Mouse (Mus musculus) neural tube, embryonic 15.5 days (tissue): ENCODE results near the gene Gm20388. TPM values are rescaled to one million over a fixed set of nuclear protein-coding genes. Genes with fewer than 3 reads are reported as not detected.
A peak's percentile ranks its signal among the peaks of the same experiment; 100 is the strongest.

ENCODE experiments used
- ATAC-seq: fragments of 200-750 bp; cut with Nextera tagmentation; 2 replicates; pipeline ENCODE4 v1.8.0; 2017; ENCODE audit warnings: mild to moderate bottlenecking, moderate TSS enrichment, moderate library complexity; ENCODE audit not compliant: low FRiP score
- H3K27ac ChIP-seq: fragments of 300-500 bp; sonication (generic); replicated peaks from 2 replicates; pipeline ENCODE4 v1.5.1; 2015; ENCODE audit warnings: mild to moderate bottlenecking, inconsistent platforms
- H3K27me3 ChIP-seq: fragments of 300-500 bp; sonication (generic); replicated peaks from 2 replicates; pipeline ENCODE4 v1.6.1; 2015; ENCODE audit warnings: inconsistent platforms
- H3K36me3 ChIP-seq: fragments of 300-500 bp; sonication (generic); 2 replicates; pipeline ENCODE4 v1.6.1; 2015; ENCODE audit warnings: inconsistent platforms
- H3K4me1 ChIP-seq: fragments of 300-500 bp; sonication (generic); 2 replicates; pipeline ENCODE4 v1.6.1; 2015; ENCODE audit warnings: inconsistent platforms
- H3K4me2 ChIP-seq: fragments of 300-500 bp; sonication (generic); 2 replicates; pipeline ENCODE4 v1.6.1; 2015; ENCODE audit warnings: inconsistent platforms, mild to moderate bottlenecking, moderate library complexity
- H3K4me3 ChIP-seq: fragments of 300-500 bp; sonication (generic); replicated peaks from 2 replicates; pipeline ENCODE4 v1.5.1; 2015; ENCODE audit warnings: mild to moderate bottlenecking, inconsistent platforms
- H3K9ac ChIP-seq: fragments of 300-500 bp; sonication (generic); replicated peaks from 2 replicates; pipeline ENCODE4 v1.6.1; 2015; ENCODE audit warnings: mild to moderate bottlenecking, inconsistent platforms
- H3K9me3 ChIP-seq: fragments of 300-500 bp; sonication (generic); replicated peaks from 2 replicates; pipeline ENCODE4 v1.6.1; 2016; ENCODE audit warnings: inconsistent platforms
- WGBS: fragments of 180-500 bp; shearing (Covaris S2); methylation state at CpG from one replicate; pipeline ENCODE4 v1.1.7; 2015; ENCODE audit warnings: mixed read lengths; 5-methylcytosine and 5-hydroxymethylcytosine counted together
- polyA plus RNA-seq: library from polyadenylated mRNA; unstranded; fragments of >200 nt; fragmentation: Nextera tagmentation; extraction: Ambion mirVana; gene quantifications from 2 replicates; pipeline ENCODE4 v1.2.1, GENCODE M21; 2015

Gm20388 gene
- polyA plus RNA-seq, 1 experiment from 2014 or later: not detected

GRCm38 (mm10) chr8:121113261-121113660 is 1202.6 kb downstream of the Gm20388 start:
- H3K27me3 ChIP-seq: peaks cover 65% of the 10 kb centered on the region
- H3K4me2 ChIP-seq: 0 out of 2 replicates have a peak overlapping the region, but pooled peaks have one; percentile 5
- 1% methylated on average over 21 of the region's 21 CpGs for WGBS
- peaks cover 27% of the 10 kb centered on the region for H3K4me1 ChIP-seq
- peak; percentile 19; the same call in 1 of the 2 replicates for ATAC-seq
- H3K4me3 ChIP-seq: no peak overlapping the region
- H3K9me3 ChIP-seq: no peaks in the 10 kb centered on the region
- no peak overlapping the region for H3K27ac ChIP-seq
- H3K36me3 ChIP-seq: no peaks in the 10 kb centered on the region
- no peak overlapping the region for H3K9ac ChIP-seq

- H3K27ac ChIP-seq: no peak overlapping the region
Measured at GRCm38 (mm10) chr8:121115136-121115535, 1204.5 kb downstream of the Gm20388 start.

GRCm38 (mm10) chr8:121115948-121116347 is 1205.3 kb downstream of the Gm20388 start, which contains the start of gene Foxc2:
Foxc2 (plus strand) TSS chr8:121116171.
- Histone ChIP-seq H3K4me1 (peaks cover 22% of the 10 kb centered on the region), H3K9me3 (no peaks in the 10 kb centered on the region), H3K27ac (0 out of 2 replicates have a peak within 1 kb of the TSS, but pooled peaks have one; percentile 39), H3K27me3 (peaks cover 87% of the 10 kb centered on the region), H3K9ac (peak within 1 kb of the TSS; percentile 24; the same call in 1 of the 2 replicates), H3K36me3 (no peaks in the 10 kb centered on the region), H3K4me2 (peak within 1 kb of the TSS; percentile 59), H3K4me3 (peak within 1 kb of the TSS; percentile 39)
- WGBS: under 1% methylated on average over 25 of the region's 25 CpGs
- ATAC-seq: no peak

More at GRCm38 (mm10) chr8:121115136-121115535, 1204.5 kb downstream of the Gm20388 start:
- H3K27me3 ChIP-seq: peaks cover 83% of the 10 kb centered on the region
- H3K9ac ChIP-seq: no peak overlapping the region
- no peak overlapping the region; the same call in 1 of the 2 replicates for H3K4me3 ChIP-seq
- WGBS: under 1% methylated on average over 25 of the region's 25 CpGs
- peaks cover 22% of the 10 kb centered on the region for H3K4me1 ChIP-seq
- H3K36me3 ChIP-seq: no peaks in the 10 kb centered on the region
- ATAC-seq: no peak
- H3K4me2 ChIP-seq: peak overlapping the region; percentile 31
- H3K9me3 ChIP-seq: no peaks in the 10 kb centered on the region

GRCm38 (mm10) chr8:121116591-121117185 is 1206.0 kb downstream of the Gm20388 start:
- no peak for ATAC-seq
- under 1% methylated on average over 55 of the region's 55 CpGs for WGBS
- peaks cover 22% of the 10 kb centered on the region for H3K4me1 ChIP-seq
- peak overlapping the region; percentile 39 for H3K4me3 ChIP-seq
- H3K27ac ChIP-seq: 0 out of 2 replicates have a peak overlapping the region, but pooled peaks have one; percentile 39
- peaks cover 90% of the 10 kb centered on the region for H3K27me3 ChIP-seq
- no peaks in the 10 kb centered on the region for H3K36me3 ChIP-seq
- H3K9ac ChIP-seq: peak overlapping the region; percentile 24; the same call in 1 of the 2 replicates
- no peaks in the 10 kb centered on the region for H3K9me3 ChIP-seq
- H3K4me2 ChIP-seq: peak overlapping the region; percentile 59

GRCm38 (mm10) chr8:121117186-121117651 is 1206.6 kb downstream of the Gm20388 start:
- H3K36me3 ChIP-seq: no peaks in the 10 kb centered on the region
- peaks cover 22% of the 10 kb centered on the region for H3K4me1 ChIP-seq
- H3K4me3 ChIP-seq: peak overlapping the region; percentile 39
- no peak overlapping the region for H3K27ac ChIP-seq
- ATAC-seq: no peak
- H3K9ac ChIP-seq: 0 out of 2 replicates have a peak overlapping the region, but pooled peaks have one; percentile 1
- H3K4me2 ChIP-seq: peak overlapping the region; percentile 59
- under 1% methylated on average over 62 of the region's 62 CpGs for WGBS
- H3K9me3 ChIP-seq: no peaks in the 10 kb centered on the region
- peaks cover 91% of the 10 kb centered on the region for H3K27me3 ChIP-seq

- H3K4me2 ChIP-seq: peak overlapping the region; percentile 59; the same call in 1 of the 2 replicates
- peaks cover 92% of the 10 kb centered on the region for H3K27me3 ChIP-seq
- WGBS: 3% methylated on average over 28 of the region's 28 CpGs
- no peaks in the 10 kb centered on the region for H3K36me3 ChIP-seq
- no peaks in the 10 kb centered on the region for H3K9me3 ChIP-seq
- H3K9ac ChIP-seq: no peak overlapping the region
- H3K4me1 ChIP-seq: peaks cover 22% of the 10 kb centered on the region
- peak overlapping the region; percentile 39 for H3K4me3 ChIP-seq
- H3K27ac ChIP-seq: no peak overlapping the region
- ATAC-seq: no peak
Measured at GRCm38 (mm10) chr8:121117906-121118305, 1207.3 kb downstream of the Gm20388 start.

GRCm38 (mm10) chr8:121118634-121119420 is 1208.2 kb downstream of the Gm20388 start:
- Histone ChIP-seq H3K4me1 (peaks cover 15% of the 10 kb centered on the region), H3K4me2 (no peak overlapping the region), H3K27ac (no peak overlapping the region), H3K36me3 (no peaks in the 10 kb centered on the region), H3K9ac (no peak overlapping the region), H3K27me3 (peaks cover 96% of the 10 kb centered on the region), H3K9me3 (no peaks in the 10 kb centered on the region), H3K4me3 (peak overlapping the region; percentile 39)
- WGBS: 2% methylated on average over 18 of the region's 18 CpGs
- no peak for ATAC-seq

- peaks cover 97% of the 10 kb centered on the region for H3K27me3 ChIP-seq
- 0 out of 2 replicates have a peak overlapping the region, but pooled peaks have one; percentile 3 for H3K4me2 ChIP-seq
- WGBS: 7% methylated on average over 12 of the region's 12 CpGs
- ATAC-seq: no peak
- no peak overlapping the region for H3K27ac ChIP-seq
- H3K9ac ChIP-seq: no peak overlapping the region
- no peaks in the 10 kb centered on the region for H3K36me3 ChIP-seq
- peaks cover 17% of the 10 kb centered on the region for H3K4me1 ChIP-seq
- no peaks in the 10 kb centered on the region for H3K9me3 ChIP-seq
- peak overlapping the region; percentile 23 for H3K4me3 ChIP-seq
Measured at GRCm38 (mm10) chr8:121119635-121120455, 1209.2 kb downstream of the Gm20388 start.

GRCm38 (mm10) chr8:121120456-121121419 is 1210.1 kb downstream of the Gm20388 start:
- ATAC-seq: no peak
- Histone ChIP-seq H3K9me3 (no peaks in the 10 kb centered on the region), H3K4me3 (peak overlapping the region; percentile 23; the same call in 1 of the 2 replicates), H3K4me1 (peaks cover 23% of the 10 kb centered on the region), H3K36me3 (no peaks in the 10 kb centered on the region), H3K27ac (no peak overlapping the region), H3K4me2 (0 out of 2 replicates have a peak overlapping the region, but pooled peaks have one; percentile 3), H3K9ac (no peak overlapping the region), H3K27me3 (peaks cover 97% of the 10 kb centered on the region)
- 2% methylated on average over 17 of the region's 17 CpGs for WGBS

- no peak for ATAC-seq
- 6% methylated on average over 8 of the region's 8 CpGs for WGBS
- Histone ChIP-seq H3K9ac (no peak overlapping the region), H3K4me1 (peaks cover 16% of the 10 kb centered on the region), H3K9me3 (no peaks in the 10 kb centered on the region), H3K36me3 (no peaks in the 10 kb centered on the region), H3K4me2 (no peak overlapping the region), H3K27me3 (peaks cover 98% of the 10 kb centered on the region), H3K27ac (no peak overlapping the region), H3K4me3 (no peak overlapping the region)
Measured at GRCm38 (mm10) chr8:121121704-121122103, 1211.1 kb downstream of the Gm20388 start.
